Mouse (Mus musculus) CD4-positive, CD25-positive, alpha-beta regulatory T cell (primary cell): ENCODE results near the gene Kat7. TPM values are rescaled to one million over a fixed set of nuclear protein-coding genes. Genes with fewer than 3 reads are reported as not detected.

ENCODE experiments used
- polyA plus RNA-seq: library from polyadenylated mRNA; unstranded; fragments of 100-300 nt; shearing (Covaris generic); gene quantifications from one replicate; pipeline ENCODE4 v1.2.1, GENCODE M21; 2017

The Kat7 gene
- polyA plus RNA-seq = 111 TPM

GRCm38 (mm10) chr11:95310007-95310647 lies at the start of gene Kat7:
Gene Kat7, minus strand, starts transcription at chr11:95310246.

DNA sequence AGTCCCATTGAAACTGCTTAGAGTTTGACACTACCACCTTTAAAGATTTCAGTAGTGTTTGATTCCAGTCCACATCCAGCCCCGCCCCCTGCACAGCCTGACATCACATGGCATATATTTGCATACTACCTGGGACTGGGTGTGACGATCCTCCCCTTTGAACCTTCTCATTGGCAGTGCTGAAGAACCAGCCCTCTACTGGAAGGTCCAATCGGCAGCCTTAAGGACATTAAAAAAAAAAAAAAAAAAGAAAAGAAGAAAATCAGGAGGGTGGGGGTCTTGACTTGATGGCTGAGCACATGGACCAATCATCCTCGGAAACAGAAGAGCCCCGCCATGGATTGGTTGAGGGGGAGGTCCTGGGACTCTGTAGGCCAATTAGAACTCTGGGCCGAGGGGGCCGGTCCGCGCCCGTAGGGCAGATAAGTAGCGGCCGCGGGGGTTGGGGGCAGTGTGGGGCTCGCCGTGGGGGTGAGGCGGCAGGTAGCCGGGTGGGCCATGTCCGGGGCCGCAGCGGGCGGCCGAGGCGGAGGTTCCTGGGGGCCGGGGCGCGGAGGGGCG lies 26.6 kb upstream of the Kat7 start, which contains the start of gene Fam117a:
TSS of gene Fam117a (plus strand) at position 451 of the 561 bp plus-strand sequence.

GRCm38 (mm10) chr11:95261178-95261751 lies 48.8 kb downstream of the Kat7 start, which contains the start of gene Tac4:
Gene Tac4, plus strand, starts transcription at chr11:95261529.

Other genes with a start within 250 kb of the Kat7 start
- gene Itga3, start 233.4 kb downstream of the Kat7 start, polyA plus RNA-seq = 2.8 TPM
- gene Dlx3, start 190.1 kb downstream of the Kat7 start, polyA plus RNA-seq = not detected
- gene Dlx4, start 164.0 kb downstream of the Kat7 start, polyA plus RNA-seq = not detected
- gene Tac4, start 48.7 kb downstream of the Kat7 start, polyA plus RNA-seq = 0.14 TPM
- gene Fam117a, start 26.8 kb upstream of the Kat7 start, polyA plus RNA-seq = 48.6 TPM
- gene Slc35b1, start 74.4 kb upstream of the Kat7 start, polyA plus RNA-seq = 66.5 TPM
- gene Spop, start 103.8 kb upstream of the Kat7 start, polyA plus RNA-seq = 193 TPM
- not detected for gene Nxph3, start 204.3 kb upstream of the Kat7 start, polyA plus RNA-seq